Mouse (Mus musculus) ES-Bruce4 (cell line): ENCODE data around the gene Jaml.

Experiments
- CTCF ChIP-seq: IDR thresholded peaks from one replicate; pipeline ENCODE4 v1.8.1; 2011; ENCODE audit warnings: low read depth, low read length
- POLR2A ChIP-seq: IDR thresholded peaks from one replicate; pipeline ENCODE4 v1.8.1; 2011; ENCODE audit warnings: low read length; ENCODE audit not compliant: insufficient read depth

GRCm38 (mm10) chr9:45079011-45079410 lies at the start of gene Jaml:
- TF ChIP-seq POLR2A: no peak
- no peak for TF ChIP-seq CTCF
